Mouse (Mus musculus) neutrophil, adult 5-6 weeks (primary cell): ENCODE results near the gene Lrfn3. TPM values are rescaled to one million over a fixed set of nuclear protein-coding genes. Genes with fewer than 3 reads are reported as not detected.

ENCODE experiments used
- ATAC-seq: fragments of 151-379, 151-347 bp; 2 replicates; pipeline ENCODE4 v1.8.0; 2017; ENCODE audit warnings: mild to moderate bottlenecking, moderate TSS enrichment; ENCODE audit not compliant: insufficient number of reproducible peaks, poor library complexity, low FRiP score, severe bottlenecking; ENCODE audit errors: extremely low read depth
- total RNA-seq: library from RNA; stranded (forward); fragments of 200-1000 nt; gene quantifications from 2 replicates; pipeline ENCODE4 v1.2.3, GENCODE M21; 2017

Gene Lrfn3
- not detected in 2 replicates for total RNA-seq

DNA sequence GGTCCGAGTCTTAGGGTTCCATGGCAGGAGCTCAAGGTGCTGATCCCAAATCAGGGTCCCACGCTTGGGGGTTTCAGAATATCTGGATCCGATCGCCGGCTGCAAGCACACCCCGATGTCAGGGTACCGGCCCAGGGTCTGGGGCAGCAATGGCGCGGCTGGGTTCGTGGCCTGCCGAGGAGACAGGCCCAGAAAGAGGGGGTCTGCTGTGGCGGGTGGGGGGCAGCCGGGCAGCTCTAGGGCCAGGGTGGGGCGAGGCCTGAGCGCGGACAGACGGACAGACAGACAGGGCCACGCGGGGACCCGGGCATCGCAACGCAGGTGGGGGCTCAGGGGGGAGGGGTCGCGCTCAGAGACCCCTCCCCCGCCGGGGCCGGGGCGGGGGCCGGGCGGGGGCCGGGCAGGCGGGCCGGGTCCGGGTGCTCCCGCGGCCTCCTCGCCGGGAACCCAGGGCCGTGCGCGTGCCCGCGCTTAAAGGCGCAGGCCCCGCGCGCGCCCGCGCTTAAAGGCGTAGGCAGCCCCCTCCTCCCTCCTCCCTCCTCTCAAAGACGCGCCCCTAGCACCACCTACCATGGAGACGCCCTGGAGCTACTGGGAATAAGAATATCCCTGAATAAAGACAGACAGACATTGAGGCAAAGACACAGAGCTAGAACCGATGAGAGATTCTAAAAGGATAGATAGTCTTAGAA is at the start of gene Lrfn3:
Lrfn3 (minus strand) TSS at position 121 of the 692 bp plus-strand sequence.
- ATAC-seq: no peak

GRCm38 (mm10) chr7:30411023-30411422 is 48.5 kb upstream of the Lrfn3 start:
- ATAC-seq: no peak

DNA sequence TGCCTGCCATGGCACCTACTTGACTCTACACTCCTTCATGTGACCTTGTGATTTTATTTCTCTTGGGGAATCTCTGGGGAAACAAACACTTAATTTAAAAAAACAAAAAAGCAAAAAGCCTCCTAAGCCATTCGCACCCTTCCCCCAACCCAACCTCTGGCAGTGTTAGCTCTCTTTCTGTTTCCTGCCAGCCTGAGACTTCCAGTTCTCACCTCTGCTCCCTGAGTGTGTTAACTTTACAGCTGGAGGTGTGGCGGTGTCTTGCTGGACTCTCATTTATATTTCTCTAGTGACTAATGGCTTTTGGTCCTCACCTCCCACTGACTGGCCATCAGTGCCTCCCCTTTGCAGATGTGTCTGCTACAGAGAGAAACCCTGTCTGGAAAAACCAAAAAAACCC is 47.2 kb upstream of the Lrfn3 start:
- ATAC-seq: no peak

DNA sequence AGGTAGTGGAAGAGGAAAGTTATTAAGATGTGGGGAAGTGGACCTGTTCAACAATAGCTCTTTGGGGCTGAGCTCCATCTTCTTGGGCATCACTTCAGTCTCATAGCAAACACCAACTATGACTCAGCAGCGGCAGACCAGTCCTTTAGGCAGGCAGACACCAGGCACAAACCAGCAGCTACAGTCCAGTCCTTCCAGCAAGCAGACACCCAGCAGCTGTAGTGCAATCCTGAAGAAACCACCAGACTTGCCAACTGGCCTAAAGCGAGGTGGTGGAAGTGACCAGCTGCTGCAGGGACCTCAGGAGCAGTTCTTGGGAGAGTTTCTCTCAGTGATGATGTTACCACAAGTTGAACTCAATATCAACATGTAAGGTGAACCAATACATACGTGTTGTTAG is 46.1 kb upstream of the Lrfn3 start:
- ATAC-seq: no peak

GRCm38 (mm10) chr7:30402343-30402742 is 39.8 kb upstream of the Lrfn3 start:
- no peak for ATAC-seq

GRCm38 (mm10) chr7:30399671-30400070 is 37.1 kb upstream of the Lrfn3 start:
- ATAC-seq: no peak

- no peak for ATAC-seq
Measured at GRCm38 (mm10) chr7:30394871-30395270, 32.3 kb upstream of the Lrfn3 start.

- ATAC-seq: peak; percentile 91
Measured at GRCm38 (mm10) chr7:30394379-30394778, 31.8 kb upstream of the Lrfn3 start.

DNA sequence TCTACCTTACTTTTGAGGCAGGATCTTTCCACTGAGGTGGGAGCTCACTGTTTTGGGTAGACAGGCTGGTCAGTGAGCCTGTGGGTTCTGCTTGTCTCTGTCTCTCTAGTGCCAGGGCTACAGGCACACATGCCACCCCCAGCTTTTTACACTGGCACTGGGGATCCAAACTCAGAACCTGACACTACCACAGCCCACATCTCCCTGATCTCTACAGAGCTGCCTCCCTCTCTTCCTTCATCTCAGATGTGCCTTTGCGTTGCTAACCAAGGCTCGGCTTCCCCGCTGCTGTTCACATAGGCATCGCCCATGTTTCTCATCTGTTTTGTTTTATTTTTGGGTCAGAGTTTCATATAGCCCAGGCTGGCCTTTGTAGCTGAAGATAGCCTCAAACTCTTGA is 31.1 kb upstream of the Lrfn3 start:
- ATAC-seq: no peak

DNA sequence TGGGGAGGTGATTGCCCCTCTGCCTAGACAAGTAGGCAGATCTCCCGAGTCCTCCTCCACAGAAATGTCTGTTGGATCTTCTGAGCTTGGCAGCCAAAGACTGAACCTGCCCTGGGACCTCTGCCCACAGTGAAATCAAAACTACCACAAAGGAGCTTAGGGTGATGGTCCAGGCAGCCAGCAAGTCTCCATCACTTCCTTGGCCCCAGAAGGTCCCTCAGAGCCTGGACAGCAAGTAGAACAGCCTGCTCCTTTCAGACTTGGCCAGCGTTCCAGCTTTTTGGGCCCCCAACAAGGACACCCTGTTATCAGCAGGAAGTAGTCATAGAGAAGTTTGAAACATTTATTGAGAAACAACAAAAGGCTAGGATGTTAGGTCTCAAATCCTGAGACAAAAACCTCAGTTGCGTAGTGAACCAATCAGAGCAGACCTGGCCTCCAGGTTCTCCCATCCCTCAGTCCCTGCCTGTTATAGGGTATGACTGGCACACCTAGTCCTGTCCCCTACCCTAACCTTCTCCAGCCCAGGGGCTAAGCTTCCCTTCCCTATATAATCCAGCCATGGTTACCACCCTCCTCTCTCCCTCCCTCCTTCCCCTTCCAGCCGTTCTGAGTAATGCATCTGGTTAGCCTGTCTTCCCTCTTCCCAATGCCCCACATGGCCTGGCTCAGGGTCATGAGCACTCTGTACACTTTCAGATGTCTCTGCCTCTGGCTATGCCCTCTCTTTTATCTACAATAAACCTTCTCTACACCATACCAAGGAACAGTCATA is 30.4 kb upstream of the Lrfn3 start:
- ATAC-seq: no peak

DNA sequence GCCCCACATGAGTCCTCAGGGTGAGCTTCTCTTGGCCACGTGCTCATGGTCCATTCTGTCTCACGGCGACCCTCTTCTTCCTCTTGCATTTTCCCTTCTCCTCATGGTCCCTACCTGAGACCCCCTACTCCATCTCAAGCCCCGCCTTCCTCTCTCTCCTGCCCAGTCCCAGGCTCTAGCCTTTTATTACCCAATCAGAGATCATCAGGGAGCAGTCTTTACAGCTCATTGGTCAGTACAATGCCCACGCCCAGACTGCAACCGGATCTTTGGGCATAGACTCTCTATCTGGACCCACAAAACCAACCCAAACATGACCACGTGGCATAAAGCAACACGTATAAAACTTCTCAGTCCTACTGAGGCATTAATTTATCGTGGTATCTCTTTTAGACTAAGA is 21.5 kb upstream of the Lrfn3 start:
- ATAC-seq: no peak

GRCm38 (mm10) chr7:30380061-30380460 is 17.5 kb upstream of the Lrfn3 start:
- ATAC-seq: no peak

DNA sequence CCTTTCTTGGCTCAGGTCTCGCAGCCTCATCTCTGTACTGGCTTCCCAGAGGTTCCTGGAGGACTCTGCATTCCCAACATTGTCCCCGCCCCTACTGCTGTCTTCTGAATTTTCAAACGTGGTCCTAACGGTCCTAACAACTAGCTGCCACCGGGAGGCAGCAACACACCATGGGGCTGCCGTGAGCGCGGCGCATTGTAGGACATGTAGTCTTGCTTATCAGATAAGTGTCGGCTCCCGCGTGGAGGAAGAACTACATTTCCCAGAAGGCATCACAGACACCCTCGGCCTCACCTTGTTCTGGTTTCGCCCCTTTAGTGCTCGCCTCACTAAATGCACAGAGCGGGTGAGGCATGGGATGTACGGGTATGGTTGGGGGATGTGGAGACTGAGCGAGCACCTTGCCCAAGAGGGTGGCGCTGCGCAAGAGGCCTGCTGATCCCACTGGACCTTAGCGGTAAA is 11.0 kb upstream of the Lrfn3 start:
- ATAC-seq: peak; percentile 100

- no peak for ATAC-seq
Measured at GRCm38 (mm10) chr7:30367466-30367865, 4.9 kb upstream of the Lrfn3 start.

- no peak for ATAC-seq
Measured at GRCm38 (mm10) chr7:30363344-30363738, 769 bp upstream of the Lrfn3 start.

DNA sequence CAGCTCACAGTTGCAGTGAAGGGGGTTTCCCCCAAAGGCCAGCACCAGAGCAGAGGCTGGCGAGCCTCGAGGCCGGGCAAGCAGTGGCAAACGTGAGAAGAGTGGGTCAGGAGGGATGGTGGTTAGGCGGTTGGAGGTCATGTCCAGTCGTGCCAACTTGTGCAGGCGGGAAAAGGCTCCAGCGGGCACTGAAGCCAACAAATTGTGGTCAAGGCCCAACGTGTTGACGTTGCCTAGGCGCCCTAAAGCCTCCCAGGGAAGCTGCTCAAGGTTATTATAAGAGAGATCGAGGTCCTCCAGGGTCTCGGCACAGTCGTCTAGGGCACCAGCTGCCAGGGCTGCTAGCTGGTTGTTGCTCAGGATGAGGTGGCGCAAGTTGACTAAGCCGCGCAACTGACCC is 2.5 kb downstream of the Lrfn3 start:
- ATAC-seq: no peak

GRCm38 (mm10) chr7:30359276-30359865 is 3.2 kb downstream of the Lrfn3 start:
- no peak for ATAC-seq

DNA sequence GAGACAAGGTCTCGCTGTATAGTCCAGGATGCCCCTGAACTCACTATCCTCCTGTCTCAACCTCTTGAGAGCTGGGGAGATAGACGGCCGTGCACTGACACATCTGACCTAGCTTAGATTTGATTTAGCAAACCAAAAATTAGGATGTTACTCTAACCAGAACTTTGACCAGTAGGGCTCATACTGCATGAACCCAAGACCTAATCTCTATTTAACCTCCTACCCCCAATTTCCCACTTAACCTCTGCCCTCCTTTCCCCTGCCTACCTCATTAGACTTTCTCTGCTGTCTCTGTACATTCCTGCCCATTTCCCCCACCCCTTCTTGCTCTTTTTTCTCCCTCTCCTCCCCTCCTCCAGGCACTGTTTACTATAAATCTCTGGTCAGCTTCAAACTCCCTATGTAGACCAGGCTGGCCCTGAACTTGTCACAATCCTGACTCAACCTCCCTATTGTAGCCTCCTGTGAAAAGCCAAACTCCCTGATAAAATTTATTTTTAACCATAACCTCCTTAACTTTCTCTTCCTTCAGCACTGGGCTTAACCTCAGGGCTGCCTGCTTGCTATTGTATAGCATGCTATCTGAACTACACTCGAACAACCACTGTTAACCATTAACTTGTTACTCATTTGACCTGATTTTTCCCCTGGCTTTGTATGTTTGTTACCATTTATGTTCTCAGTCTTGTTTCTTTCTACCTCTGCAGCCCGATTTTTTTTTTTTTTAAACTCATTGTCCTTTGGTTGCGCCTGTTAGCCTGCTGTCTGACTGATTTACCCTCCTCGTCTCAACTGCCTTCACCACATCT is 4.0 kb downstream of the Lrfn3 start:
- ATAC-seq: no peak

DNA sequence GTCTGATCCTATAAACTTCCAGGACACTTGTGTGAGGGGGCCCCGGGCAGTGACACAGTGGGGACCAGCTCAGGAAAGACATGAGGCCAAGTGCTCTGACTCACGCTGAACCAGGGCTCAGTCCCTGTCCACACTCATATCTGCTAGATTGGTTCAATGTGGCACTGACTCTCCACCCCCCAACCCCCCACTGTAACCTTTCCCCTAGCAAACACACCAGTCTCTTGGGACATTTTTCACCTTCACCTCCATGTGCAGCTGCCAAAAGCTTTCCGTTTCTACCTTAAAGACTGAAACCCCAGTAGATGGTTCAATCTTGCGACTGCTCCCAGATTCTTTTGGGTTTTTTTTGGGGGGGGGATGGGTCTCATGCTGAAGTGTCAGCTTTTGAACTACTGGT is 8.5 kb downstream of the Lrfn3 start:
- no peak for ATAC-seq
